Mouse (Mus musculus) adrenal gland, adult 2 months (tissue): Measurements from ENCODE around the gene Olfr190. TPM values are rescaled to one million over a fixed set of nuclear protein-coding genes. Genes with fewer than 3 reads are reported as not detected.
"Not testable (repeated sequence)": the region's sequence is repeated elsewhere in the genome, so short reads cannot be mapped to it uniquely, and the experiment has no call there.

Experiments used
- DNase-seq: peaks from one replicate; pipeline ENCODE4 v3.0.0; 2021
- long read RNA-seq: library from polyadenylated mRNA; stranded (forward); transcript quantifications from one replicate; pipeline ENCODE4 v2.0.0, GENCODE M21; 2021
- polyA plus RNA-seq: library from polyadenylated mRNA; depleted of rRNA; stranded (reverse); fragments of >200 nt; gene quantifications from 2 replicates; pipeline ENCODE4 v1.2.3, GENCODE M21; 2012; rRNA removed
- total RNA-seq, 2 experiments: library from RNA; stranded (reverse); gene quantifications; 2 replicates each; pipeline ENCODE4 v1.2.3; 2021

Gene Olfr190
- total RNA-seq, result not detected
- polyA plus RNA-seq, result not detected in 2 replicates
- long read RNA-seq, result 0 reads

GRCm38 (mm10) chr16:59077905-59078304 is at the start of gene Olfr190:
TSS of gene Olfr190 (minus strand) at chr16:59078005.
- no peak for DNase-seq

- DNase-seq, result no peak
Measured at GRCm38 (mm10) chr16:59120969-59121368, 43.2 kb upstream of the Olfr190 start, which contains the start of gene Olfr194. TSS of gene Olfr194 (minus strand) at chr16:59121069.

DNA sequence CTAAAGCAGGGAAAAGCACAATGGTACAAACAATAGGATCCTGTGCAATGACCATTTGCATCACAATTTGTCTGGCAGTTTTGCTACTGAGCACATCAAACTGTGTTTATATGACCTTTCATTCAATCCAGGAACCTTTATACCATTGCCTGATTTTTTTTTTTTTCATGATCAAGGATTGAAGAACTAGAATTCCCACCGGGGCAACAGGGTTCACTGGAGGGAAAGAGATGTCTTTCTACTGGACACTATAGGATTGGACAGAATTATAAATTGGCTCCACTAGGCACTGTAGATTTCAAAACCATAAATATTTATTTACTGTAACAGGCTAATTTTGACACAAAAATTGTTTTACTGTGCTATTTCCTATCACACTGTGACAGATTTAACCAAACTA is 34.0 kb upstream of the Olfr190 start, which contains the start of gene Olfr193:
Gene Olfr193 (minus strand): TSS at position 101 of the 400 bp plus-strand sequence.
- DNase-seq, result no peak

DNA sequence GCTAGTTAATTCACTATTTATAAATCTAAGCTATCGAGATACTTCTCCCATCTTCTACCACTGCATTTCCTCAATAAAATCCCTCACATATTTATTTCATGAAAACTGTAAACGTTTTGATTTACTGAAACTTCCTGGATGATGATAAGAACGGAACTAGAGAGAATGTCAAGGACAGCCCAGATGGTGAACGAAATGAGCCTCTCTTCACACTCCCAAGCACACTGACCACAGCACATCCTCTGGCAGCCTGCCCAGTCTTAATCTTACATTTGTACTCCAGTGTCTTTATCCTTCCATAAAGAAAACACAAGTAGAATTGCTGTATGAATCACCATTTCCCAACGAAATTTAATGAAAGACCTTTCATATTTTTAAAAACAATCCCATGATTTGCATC is 30.7 kb upstream of the Olfr190 start:
- peak; percentile 19 for DNase-seq

GRCm38 (mm10) chr16:59105312-59105711 is 27.5 kb upstream of the Olfr190 start:
- DNase-seq, result no peak

- DNase-seq, result not testable (repeated sequence)
Measured at GRCm38 (mm10) chr16:59089722-59090121, 11.9 kb upstream of the Olfr190 start, which contains the start of gene Olfr191. TSS of gene Olfr191 (minus strand) at chr16:59089822.

GRCm38 (mm10) chr16:59081113-59081512 is 3.3 kb upstream of the Olfr190 start:
- DNase-seq, result not testable (repeated sequence)

DNA sequence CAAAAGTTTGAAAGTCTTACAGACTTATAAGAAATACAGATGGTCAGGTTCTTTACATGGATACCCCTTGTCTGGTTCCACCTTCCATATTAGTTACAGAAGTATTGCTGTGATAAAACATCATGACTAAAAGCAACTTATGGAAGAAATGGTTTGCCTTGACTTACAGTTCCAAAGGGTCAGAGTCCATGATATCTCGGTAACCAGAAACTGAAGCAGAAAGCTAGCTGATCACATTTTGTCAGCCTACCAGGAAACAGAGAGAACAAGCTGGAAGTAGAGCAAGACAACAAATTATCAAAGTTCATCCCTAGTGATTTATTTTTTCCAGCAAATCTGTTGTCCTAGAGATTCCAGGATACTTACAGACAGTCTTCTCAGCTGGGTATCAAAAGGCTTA is 4.3 kb downstream of the Olfr190 start:
- DNase-seq, result no peak

GRCm38 (mm10) chr16:59071755-59072154 is 6.0 kb downstream of the Olfr190 start:
- DNase-seq, result no peak

DNA sequence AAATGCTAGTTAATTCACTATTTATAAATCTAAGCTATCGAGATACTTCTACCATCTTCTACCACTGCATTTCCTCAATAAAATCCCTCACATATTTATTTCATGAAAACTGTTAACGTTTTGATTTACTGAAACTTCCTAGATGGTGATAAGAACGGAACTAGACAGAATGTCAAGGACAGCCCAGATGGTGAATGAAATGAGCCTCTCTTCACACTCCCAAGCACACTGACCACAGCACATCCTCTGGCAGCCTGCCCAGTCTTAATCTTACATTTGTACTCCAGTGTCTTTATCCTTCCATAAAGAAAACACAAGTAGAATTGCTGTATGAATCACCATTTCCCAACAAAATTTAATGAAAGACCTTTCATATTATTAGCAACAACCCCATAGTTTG is 15.4 kb downstream of the Olfr190 start:
- DNase-seq, result not testable (repeated sequence)

- not testable (repeated sequence) for DNase-seq
Measured at GRCm38 (mm10) chr16:59049286-59049685, 28.5 kb downstream of the Olfr190 start.

GRCm38 (mm10) chr16:59048860-59049259 is 28.9 kb downstream of the Olfr190 start:
- DNase-seq, result no peak

DNA sequence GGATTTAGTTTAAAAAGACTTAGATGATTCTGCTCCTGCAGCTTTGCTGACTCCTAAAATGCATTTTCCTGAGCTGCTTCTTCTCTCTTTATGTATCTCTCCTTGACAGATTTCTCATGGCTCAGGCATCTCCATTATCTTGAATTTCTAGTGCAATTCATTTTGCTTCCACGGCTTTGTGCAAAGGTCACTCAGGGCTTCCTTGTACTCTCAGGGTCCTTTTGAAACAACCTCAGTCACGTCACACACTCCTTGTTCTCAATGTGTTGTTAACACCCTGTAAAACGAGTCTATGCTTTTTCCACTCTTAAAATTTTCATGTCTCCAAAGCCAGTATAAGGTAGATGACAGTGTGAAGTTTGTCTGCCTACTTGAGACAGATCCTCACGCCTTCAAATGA is 30.2 kb downstream of the Olfr190 start:
- DNase-seq, result no peak

- no peak for DNase-seq
Measured at GRCm38 (mm10) chr16:59045835-59046234, 32.0 kb downstream of the Olfr190 start.

DNA sequence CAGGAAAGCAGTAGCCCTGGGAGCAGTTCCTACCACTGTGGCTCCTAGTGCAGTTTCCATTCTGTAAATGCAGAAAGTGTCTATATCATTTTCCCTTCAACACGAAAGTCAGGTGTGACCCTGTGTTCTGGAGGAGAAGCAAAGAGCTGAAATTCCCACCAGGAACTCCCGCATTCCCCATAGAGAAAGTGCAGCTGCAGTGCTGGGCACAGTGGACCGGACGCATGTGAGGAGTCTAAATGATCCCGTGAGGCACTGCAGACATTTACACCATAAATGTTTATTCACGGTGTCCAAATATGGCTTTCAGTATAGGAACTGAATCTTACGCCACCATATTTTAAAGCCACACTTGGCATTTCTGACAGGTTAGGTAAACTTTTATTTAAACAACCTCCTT is 38.1 kb downstream of the Olfr190 start, which contains the start of gene Olfr187:
Gene Olfr187 (minus strand): TSS at position 58 of the 400 bp plus-strand sequence.
- DNase-seq, result no peak

DNA sequence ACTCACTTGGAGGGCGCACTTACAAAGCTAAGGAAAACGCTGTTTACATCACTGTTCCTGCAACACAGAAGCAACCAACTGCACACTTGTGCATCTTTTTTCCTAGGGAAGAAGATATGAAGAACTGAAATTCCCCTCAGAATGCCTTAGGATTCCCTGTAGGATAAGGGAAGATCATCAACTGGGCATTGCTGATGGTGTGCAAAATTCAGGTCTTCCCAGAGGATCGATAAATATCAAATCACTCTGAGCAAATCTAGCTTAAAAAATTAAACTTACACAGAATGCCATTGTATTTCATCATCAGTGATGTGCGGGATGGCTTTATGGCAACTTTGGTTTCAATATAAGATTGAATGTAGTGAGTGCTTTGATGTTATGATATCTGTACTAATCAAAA is 47.6 kb downstream of the Olfr190 start, which contains the start of gene Olfr186:
Gene Olfr186 (minus strand): TSS at position 101 of the 400 bp plus-strand sequence.
- no peak for DNase-seq

Other genes with a start within 250 kb of the Olfr190 start
- gene Olfr177, start 203.2 kb downstream of the Olfr190 start, total RNA-seq, result not detected
- gene Olfr177, start 203.2 kb downstream of the Olfr190 start, polyA plus RNA-seq, result not detected in 2 replicates
- not detected for gene Olfr178, start 185.9 kb downstream of the Olfr190 start, total RNA-seq
- not detected in 2 replicates for gene Olfr178, start 185.9 kb downstream of the Olfr190 start, polyA plus RNA-seq
- not detected for gene Olfr181, start 149.2 kb downstream of the Olfr190 start, total RNA-seq
- gene Olfr181, start 149.2 kb downstream of the Olfr190 start, polyA plus RNA-seq, result not detected in 2 replicates
- gene Olfr180, start 148.6 kb downstream of the Olfr190 start, total RNA-seq, result not detected
- not detected in 2 replicates for gene Olfr180, start 148.6 kb downstream of the Olfr190 start, polyA plus RNA-seq
- gene Olfr183, start 82.6 kb downstream of the Olfr190 start, total RNA-seq, result not detected
- not detected in 2 replicates for gene Olfr183, start 82.6 kb downstream of the Olfr190 start, polyA plus RNA-seq
- gene Olfr186, start 47.7 kb downstream of the Olfr190 start, total RNA-seq, result not detected
- gene Olfr186, start 47.7 kb downstream of the Olfr190 start, polyA plus RNA-seq, result not detected in 2 replicates
- gene Olfr187, start 38.2 kb downstream of the Olfr190 start, total RNA-seq, result not detected
- not detected in 2 replicates for gene Olfr187, start 38.2 kb downstream of the Olfr190 start, polyA plus RNA-seq
- gene Olfr191, start 11.8 kb upstream of the Olfr190 start, total RNA-seq, result not detected
- not detected in 2 replicates for gene Olfr191, start 11.8 kb upstream of the Olfr190 start, polyA plus RNA-seq
- not detected for gene Olfr193, start 33.9 kb upstream of the Olfr190 start, total RNA-seq
- gene Olfr193, start 33.9 kb upstream of the Olfr190 start, polyA plus RNA-seq, result not detected in 2 replicates
- gene Olfr194, start 43.1 kb upstream of the Olfr190 start, total RNA-seq, result not detected
- gene Olfr194, start 43.1 kb upstream of the Olfr190 start, polyA plus RNA-seq, result not detected in 2 replicates
- not detected for gene Olfr195, start 69.0 kb upstream of the Olfr190 start, total RNA-seq
- gene Olfr195, start 69.0 kb upstream of the Olfr190 start, polyA plus RNA-seq, result not detected in 2 replicates
- not detected for gene Olfr196, start 92.4 kb upstream of the Olfr190 start, total RNA-seq
- gene Olfr196, start 92.4 kb upstream of the Olfr190 start, polyA plus RNA-seq, result not detected in 2 replicates
- not detected for gene Olfr198, start 125.5 kb upstream of the Olfr190 start, total RNA-seq
- gene Olfr198, start 125.5 kb upstream of the Olfr190 start, polyA plus RNA-seq, result not detected in 2 replicates
- gene Olfr199, start 141.8 kb upstream of the Olfr190 start, total RNA-seq, result not detected
- gene Olfr199, start 141.8 kb upstream of the Olfr190 start, polyA plus RNA-seq, result not detected in 2 replicates
- gene Olfr201, start 194.6 kb upstream of the Olfr190 start, total RNA-seq, result not detected
- not detected in 2 replicates for gene Olfr201, start 194.6 kb upstream of the Olfr190 start, polyA plus RNA-seq
- not detected for gene Olfr202, start 208.8 kb upstream of the Olfr190 start, total RNA-seq
- gene Olfr202, start 208.8 kb upstream of the Olfr190 start, polyA plus RNA-seq, result not detected in 2 replicates
- gene Olfr203, start 220.9 kb upstream of the Olfr190 start, total RNA-seq, result not detected
- gene Olfr203, start 220.9 kb upstream of the Olfr190 start, polyA plus RNA-seq, result not detected in 2 replicates
- gene Olfr204, start 240.2 kb upstream of the Olfr190 start, total RNA-seq, result not detected
- not detected in 2 replicates for gene Olfr204, start 240.2 kb upstream of the Olfr190 start, polyA plus RNA-seq